Mouse (Mus musculus) hindbrain, embryonic 10.5 days (tissue): Measurements from ENCODE around the gene Prdx3. TPM values are rescaled to one million over a fixed set of nuclear protein-coding genes. Genes with fewer than 3 reads are reported as not detected.

Experiments used
- DNase-seq: peaks from one replicate; pipeline ENCODE4 v3.0.0-alpha.2; 2017; ENCODE audit warnings: low spot score
- H3K27ac ChIP-seq: fragments of 300-500 bp; sonication (generic); 2 replicates; pipeline ENCODE4 v1.5.1; 2016; ENCODE audit warnings: mild to moderate bottlenecking, moderate library complexity
- H3K27me3 ChIP-seq: fragments of 300-500 bp; sonication (generic); 2 replicates; pipeline ENCODE4 v1.6.1; 2016; ENCODE audit warnings: mild to moderate bottlenecking; ENCODE audit not compliant: poor library complexity, insufficient read depth, severe bottlenecking
- H3K36me3 ChIP-seq: fragments of 300-500 bp; sonication (generic); 2 replicates; pipeline ENCODE4 v1.6.1; 2016; ENCODE audit warnings: mild to moderate bottlenecking, moderate library complexity
- H3K4me1 ChIP-seq: fragments of 300-500 bp; sonication (generic); replicated peaks from 2 replicates; pipeline ENCODE4 v1.6.1; 2016; ENCODE audit warnings: mild to moderate bottlenecking
- H3K4me3 ChIP-seq: fragments of 300-500 bp; sonication (generic); 2 replicates; pipeline ENCODE4 v1.5.1; 2016; ENCODE audit warnings: mild to moderate bottlenecking, moderate library complexity
- H3K9me3 ChIP-seq: fragments of 300-500 bp; sonication (generic); 2 replicates; pipeline ENCODE4 v1.6.1; 2016; ENCODE audit warnings: mild to moderate bottlenecking, moderate library complexity
- WGBS: fragments of 180-500 bp; shearing (Covaris S2); methylation state at CpG from one replicate; pipeline ENCODE4 v1.1.7; 2016; 5-methylcytosine and 5-hydroxymethylcytosine counted together
- polyA plus RNA-seq: library from polyadenylated mRNA; unstranded; fragments of >200 nt; fragmentation: Nextera tagmentation; extraction: Ambion mirVana; gene quantifications from 2 replicates; pipeline ENCODE4 v1.2.1, GENCODE M21; 2016

Prdx3 gene
- polyA plus RNA-seq = 108 and 111 TPM in 2 replicates

GRCm38 (mm10) chr19:60874064-60874694, at the start of gene Prdx3:
Prdx3 (minus strand) TSS chr19:60874556.
- Histone ChIP-seq H3K4me3 (peak within 1 kb of the TSS; percentile 81), H3K27ac (peak within 1 kb of the TSS; percentile 91), H3K27me3 (no peaks in the 10 kb centered on the region), H3K36me3 (peaks cover 22% of the 10 kb centered on the region), H3K4me1 (peaks cover 13% of the 10 kb centered on the region), H3K9me3 (no peaks in the 10 kb centered on the region)
- peak; percentile 96 for DNase-seq
- WGBS = under 1% methylated on average over 28 of the region's 28 CpGs

GRCm38 (mm10) chr19:60916869-60917570, 42.7 kb upstream of the Prdx3 start:
- no peak overlapping the region for H3K27ac ChIP-seq
- no peak for DNase-seq
- H3K9me3 ChIP-seq = no peaks in the 10 kb centered on the region
- H3K27me3 ChIP-seq = no peaks in the 10 kb centered on the region
- 91% methylated on average over 6 of the region's 6 CpGs for WGBS
- H3K36me3 ChIP-seq = no peaks in the 10 kb centered on the region
- no peaks in the 10 kb centered on the region for H3K4me1 ChIP-seq
- H3K4me3 ChIP-seq = no peak overlapping the region

GRCm38 (mm10) chr19:60915862-60916261, 41.5 kb upstream of the Prdx3 start:
- Histone ChIP-seq H3K4me3 (no peak overlapping the region), H3K36me3 (no peaks in the 10 kb centered on the region), H3K4me1 (no peaks in the 10 kb centered on the region), H3K9me3 (no peaks in the 10 kb centered on the region), H3K27ac (no peak overlapping the region), H3K27me3 (no peaks in the 10 kb centered on the region)
- WGBS = 93% methylated on average over 3 of the region's 3 CpGs
- no peak for DNase-seq

GRCm38 (mm10) chr19:60915236-60915635, 40.9 kb upstream of the Prdx3 start:
- no peaks in the 10 kb centered on the region for H3K4me1 ChIP-seq
- H3K27ac ChIP-seq = no peak overlapping the region
- WGBS = 69% methylated on average over 4 of the region's 4 CpGs
- H3K4me3 ChIP-seq = no peak overlapping the region
- no peak for DNase-seq
- no peaks in the 10 kb centered on the region for H3K36me3 ChIP-seq
- no peaks in the 10 kb centered on the region for H3K27me3 ChIP-seq
- H3K9me3 ChIP-seq = no peaks in the 10 kb centered on the region

GRCm38 (mm10) chr19:60911653-60912052, 37.3 kb upstream of the Prdx3 start:
- DNase-seq = no peak

GRCm38 (mm10) chr19:60910304-60910703, 35.9 kb upstream of the Prdx3 start:
- H3K4me1 ChIP-seq = no peaks in the 10 kb centered on the region
- no peak overlapping the region for H3K4me3 ChIP-seq
- no peaks in the 10 kb centered on the region for H3K27me3 ChIP-seq
- DNase-seq = no peak
- no peaks in the 10 kb centered on the region for H3K36me3 ChIP-seq
- H3K27ac ChIP-seq = no peak overlapping the region
- no peaks in the 10 kb centered on the region for H3K9me3 ChIP-seq

More at GRCm38 (mm10) chr19:60911653-60912052, 37.3 kb upstream of the Prdx3 start:
- Histone ChIP-seq H3K9me3 (no peaks in the 10 kb centered on the region), H3K4me3 (no peak overlapping the region), H3K27me3 (no peaks in the 10 kb centered on the region), H3K4me1 (no peaks in the 10 kb centered on the region), H3K27ac (no peak overlapping the region), H3K36me3 (no peaks in the 10 kb centered on the region)
- WGBS = 71% methylated on average over 2 of the region's 2 CpGs

- no peaks in the 10 kb centered on the region for H3K9me3 ChIP-seq
- no peaks in the 10 kb centered on the region for H3K4me1 ChIP-seq
- H3K4me3 ChIP-seq = no peak overlapping the region
- H3K27me3 ChIP-seq = no peaks in the 10 kb centered on the region
- H3K36me3 ChIP-seq = no peaks in the 10 kb centered on the region
- DNase-seq = no peak
- H3K27ac ChIP-seq = no peak overlapping the region
- 97% methylated on average over 5 of the region's 5 CpGs for WGBS
Observed at GRCm38 (mm10) chr19:60905477-60905876, 31.1 kb upstream of the Prdx3 start.

- H3K4me3 ChIP-seq = no peak overlapping the region
- H3K4me1 ChIP-seq = no peaks in the 10 kb centered on the region
- WGBS = 89% methylated on average over 1 of the region's 1 CpGs
- no peak for DNase-seq
- H3K9me3 ChIP-seq = no peaks in the 10 kb centered on the region
- H3K27me3 ChIP-seq = no peaks in the 10 kb centered on the region
- H3K27ac ChIP-seq = no peak overlapping the region
- H3K36me3 ChIP-seq = no peaks in the 10 kb centered on the region
Observed at GRCm38 (mm10) chr19:60903971-60904370, 29.6 kb upstream of the Prdx3 start.

- Histone ChIP-seq H3K27me3 (no peaks in the 10 kb centered on the region), H3K4me3 (no peak overlapping the region), H3K36me3 (no peaks in the 10 kb centered on the region), H3K4me1 (no peaks in the 10 kb centered on the region), H3K27ac (no peak overlapping the region), H3K9me3 (no peaks in the 10 kb centered on the region)
- WGBS = 77% methylated on average over 1 of the region's 1 CpGs
- DNase-seq = no peak
Observed at GRCm38 (mm10) chr19:60903139-60903538, 28.8 kb upstream of the Prdx3 start.

GRCm38 (mm10) chr19:60895251-60895880, 21.0 kb upstream of the Prdx3 start:
- 42% methylated on average over 3 of the region's 3 CpGs for WGBS

GRCm38 (mm10) chr19:60891934-60892547, 17.7 kb upstream of the Prdx3 start:
- peak; percentile 55 for DNase-seq
- no peaks in the 10 kb centered on the region for H3K27me3 ChIP-seq
- H3K9me3 ChIP-seq = no peaks in the 10 kb centered on the region
- H3K4me3 ChIP-seq = 0 out of 2 replicates have a peak overlapping the region, but pooled peaks have one; percentile 82
- H3K36me3 ChIP-seq = no peaks in the 10 kb centered on the region
- peaks cover 19% of the 10 kb centered on the region for H3K4me1 ChIP-seq
- no peak overlapping the region for H3K27ac ChIP-seq
- WGBS = 28% methylated on average over 1 of the region's 1 CpGs

More at GRCm38 (mm10) chr19:60895251-60895880, 21.0 kb upstream of the Prdx3 start:
- no peaks in the 10 kb centered on the region for H3K36me3 ChIP-seq
- no peak overlapping the region for H3K27ac ChIP-seq
- no peak overlapping the region for H3K4me3 ChIP-seq
- DNase-seq = no peak
- H3K27me3 ChIP-seq = no peaks in the 10 kb centered on the region
- H3K9me3 ChIP-seq = no peaks in the 10 kb centered on the region
- H3K4me1 ChIP-seq = peaks cover 12% of the 10 kb centered on the region

- no peak for DNase-seq
- WGBS = 10% methylated on average over 4 of the region's 5 CpGs
- Histone ChIP-seq H3K27ac (no peak overlapping the region), H3K27me3 (no peaks in the 10 kb centered on the region), H3K9me3 (no peaks in the 10 kb centered on the region), H3K4me1 (peaks cover 19% of the 10 kb centered on the region), H3K36me3 (no peaks in the 10 kb centered on the region), H3K4me3 (peak overlapping the region; percentile 82)
Observed at GRCm38 (mm10) chr19:60891123-60891470, 16.7 kb upstream of the Prdx3 start.
